Mouse (Mus musculus) urinary bladder, adult 18-20 months (tissue): ENCODE measurements at regions not wholly inside any gene's neighbourhood (a gene's known extent, or its start where the extent isn't known, plus 50 kb on each side); places are given as distances from the start of the nearest gene placed in this dataset.

Source experiments
- DNase-seq, 2 experiments: peaks; one replicate each; pipeline ENCODE4 v3.0.0; 2022; ENCODE audit warnings: low spot score in 2 of 2, mixed read lengths in 2 of 2

DNA sequence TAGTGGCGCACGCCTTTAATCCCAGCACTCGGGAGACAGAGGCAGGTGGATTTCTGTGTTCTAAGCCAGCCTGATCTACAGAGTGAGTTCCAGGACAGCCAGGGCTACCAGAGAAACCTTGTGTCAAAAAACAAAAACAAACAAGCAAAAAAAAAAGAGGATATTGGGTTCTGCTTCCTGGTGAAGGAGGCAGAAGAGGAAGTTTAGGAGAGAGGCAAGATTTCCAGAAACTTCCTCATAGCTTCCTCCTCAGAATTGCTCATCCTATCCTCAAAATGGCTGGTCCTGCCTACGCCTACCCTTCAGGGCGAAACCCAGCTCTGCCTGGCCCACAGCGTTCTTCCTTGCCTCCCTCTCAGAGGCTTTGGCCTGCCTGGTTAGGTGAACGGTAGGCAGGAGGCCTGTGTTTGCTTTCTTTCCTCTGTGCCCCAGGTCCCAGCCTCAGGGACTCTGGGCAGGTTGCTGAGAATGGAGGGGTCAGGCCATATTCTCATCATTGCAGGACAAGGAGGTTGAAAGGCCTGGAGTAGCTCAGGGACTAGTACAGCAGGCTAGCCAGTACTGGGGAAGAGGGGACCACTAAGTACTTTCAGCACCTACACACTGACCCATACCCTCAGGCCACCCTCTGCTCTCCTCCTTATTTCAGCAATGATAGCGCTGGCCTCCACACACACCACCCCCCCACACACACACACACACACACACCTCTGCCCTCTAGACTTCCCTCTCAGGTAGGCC lies 79.6 kb downstream of the Zfp36l2 start:
- DNase-seq = no peak

GRCm38 (mm10) chr17:84107497-84107896 lies 80.2 kb downstream of the Zfp36l2 start:
- DNase-seq = no peak

GRCm38 (mm10) chr17:84104242-84104641 lies 83.5 kb downstream of the Zfp36l2 start:
- DNase-seq = no peak

DNA sequence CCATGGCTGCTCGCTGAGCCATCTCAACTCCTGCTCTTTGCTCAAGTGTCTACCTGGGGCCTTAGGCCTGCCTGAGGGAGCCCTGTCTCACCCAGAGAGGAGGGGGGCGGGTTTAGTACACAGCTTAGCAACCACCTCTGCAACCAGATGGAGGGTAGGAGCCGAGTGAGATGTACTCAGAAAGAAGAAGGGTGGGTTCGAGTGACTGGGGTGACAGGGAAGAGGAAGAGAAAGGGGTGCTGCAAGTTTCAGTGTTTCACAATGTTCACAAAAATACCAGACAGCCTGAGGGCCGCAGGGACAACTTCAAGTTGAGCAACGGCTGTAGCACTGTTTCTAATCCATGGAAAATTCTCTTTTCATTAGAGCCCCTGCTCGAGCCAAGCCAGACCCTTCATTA lies 84.4 kb downstream of the Zfp36l2 start:
- DNase-seq = no peak

GRCm38 (mm10) chr17:84101652-84102051 lies 86.1 kb downstream of the Zfp36l2 start:
- no peak for DNase-seq

DNA sequence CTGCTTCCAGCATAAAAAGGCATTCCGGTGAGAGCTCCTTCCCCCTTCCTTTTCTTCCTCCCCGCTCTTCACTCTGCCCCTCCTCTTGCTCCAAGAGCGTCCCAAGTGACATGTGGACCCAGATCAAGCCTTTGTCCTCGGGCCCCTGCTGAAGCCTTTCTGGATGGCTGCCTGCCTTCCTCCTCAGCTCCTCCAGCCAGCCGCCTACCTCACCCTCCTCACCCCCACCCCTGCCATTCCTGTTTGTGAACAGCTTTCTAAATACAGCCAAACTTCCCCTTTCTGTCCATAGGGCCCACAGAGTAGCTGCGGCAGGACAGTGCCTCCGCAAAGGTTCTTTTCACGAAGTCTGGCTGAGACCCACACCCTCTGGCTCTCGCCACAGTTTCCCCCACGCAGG lies 87.2 kb downstream of the Zfp36l2 start:
- no peak for DNase-seq

DNA sequence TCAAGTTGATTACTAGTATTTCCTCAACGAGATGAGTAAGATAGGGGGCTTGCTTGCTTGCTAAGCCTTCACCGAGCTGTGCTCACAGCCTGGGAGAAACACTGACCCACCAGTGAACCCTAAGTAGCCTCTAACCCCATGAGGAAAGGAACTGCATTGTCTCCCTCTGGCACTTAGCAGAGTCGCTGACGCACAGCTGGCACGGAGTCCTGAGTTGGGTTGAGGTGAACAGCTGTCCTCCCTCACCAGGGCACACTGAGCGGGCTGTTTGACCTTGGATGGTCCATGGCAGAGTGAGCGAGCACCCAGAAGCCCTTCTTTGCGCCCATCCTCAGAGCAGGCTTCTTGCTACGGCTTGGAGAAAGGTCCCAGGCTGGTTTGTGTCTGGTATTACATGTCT lies 88.0 kb downstream of the Zfp36l2 start:
- no peak for DNase-seq

DNA sequence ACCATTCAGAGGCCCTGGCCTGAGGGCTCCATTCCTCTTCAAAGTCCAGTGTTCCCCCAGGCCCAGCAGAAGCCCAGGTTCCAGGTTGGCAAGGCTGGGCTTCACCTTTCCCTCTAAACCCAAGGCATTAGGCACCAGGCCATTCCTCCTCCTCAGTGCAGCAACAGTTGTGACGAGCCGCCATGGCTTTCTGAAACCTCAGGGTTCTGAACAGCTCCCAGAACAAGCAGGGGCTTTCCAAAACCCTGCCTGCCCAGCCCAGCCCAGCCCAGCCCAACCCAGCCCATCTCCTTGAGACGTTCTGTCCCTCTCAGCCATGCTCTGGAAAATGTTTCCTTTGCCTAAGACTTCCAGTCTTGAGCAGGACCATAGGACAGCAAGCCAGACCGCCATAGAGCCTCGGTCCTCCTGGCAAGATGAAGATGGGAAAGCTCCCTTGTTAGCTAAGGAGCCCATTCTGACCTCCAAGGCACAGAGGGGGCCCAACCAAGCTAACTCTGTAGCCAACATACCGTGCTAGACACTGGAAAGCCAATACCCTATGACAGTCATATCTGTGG lies 89.8 kb downstream of the Zfp36l2 start:
- DNase-seq = no peak

DNA sequence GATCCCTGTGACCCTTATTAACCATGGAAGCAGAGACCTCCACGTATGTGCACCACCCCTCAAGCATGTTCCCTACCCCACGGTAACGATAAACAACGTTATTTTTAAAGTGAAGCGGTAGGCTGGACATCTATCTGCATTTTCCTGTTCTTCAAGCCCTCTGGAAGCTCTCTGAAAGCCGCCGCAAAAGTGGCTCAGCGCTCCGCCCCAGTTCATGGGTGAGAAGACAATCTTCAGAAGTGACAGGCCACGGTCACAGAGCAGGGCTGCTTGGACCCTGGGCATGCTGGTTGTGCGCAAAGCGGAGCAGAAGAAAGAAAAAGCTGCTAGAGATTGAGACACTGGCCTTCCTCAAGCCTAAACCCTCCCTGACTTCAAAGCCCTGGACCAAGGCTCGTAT lies 90.5 kb downstream of the Zfp36l2 start:
- no peak for DNase-seq

GRCm38 (mm10) chr17:84096345-84097260 lies 91.1 kb downstream of the Zfp36l2 start:
- no peak for DNase-seq

DNA sequence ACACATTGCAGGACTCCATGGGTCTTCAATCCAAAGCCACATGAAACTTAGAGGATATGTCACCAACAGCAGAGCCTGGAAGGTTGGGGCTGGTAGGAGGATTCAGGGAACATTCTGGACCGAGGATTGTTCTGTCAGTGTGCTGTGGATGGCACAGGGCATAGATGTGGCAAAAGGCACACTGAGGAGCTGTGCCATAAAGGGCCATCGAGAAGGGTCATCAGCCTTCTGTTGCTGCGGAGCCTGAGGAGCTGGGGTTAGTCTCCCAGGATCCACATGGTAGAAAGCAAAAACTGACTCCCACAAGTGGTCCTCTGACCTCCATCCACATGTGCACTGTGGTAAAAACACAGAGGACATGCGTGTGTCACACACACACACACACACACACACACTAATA lies 91.9 kb downstream of the Zfp36l2 start:
- DNase-seq = no peak

DNA sequence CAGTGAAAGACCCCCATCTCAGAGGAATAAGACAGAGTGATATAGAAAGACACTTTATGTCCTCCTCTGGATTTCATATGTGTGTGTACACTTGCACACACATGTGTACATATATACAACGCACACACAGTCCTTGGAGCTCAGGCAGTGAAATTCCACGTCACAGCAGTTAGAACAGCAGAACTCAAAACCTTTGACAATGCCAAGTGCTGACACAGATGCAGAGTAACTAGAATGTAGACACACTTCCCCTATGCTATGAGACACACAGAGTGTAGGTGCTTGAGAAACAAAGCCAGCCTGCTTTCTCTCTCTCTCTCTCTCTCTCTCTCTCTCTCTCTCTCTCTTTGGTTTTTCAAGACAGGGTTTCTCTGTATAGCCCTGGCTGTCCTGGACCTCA lies 92.7 kb downstream of the Zfp36l2 start:
- no peak for DNase-seq

DNA sequence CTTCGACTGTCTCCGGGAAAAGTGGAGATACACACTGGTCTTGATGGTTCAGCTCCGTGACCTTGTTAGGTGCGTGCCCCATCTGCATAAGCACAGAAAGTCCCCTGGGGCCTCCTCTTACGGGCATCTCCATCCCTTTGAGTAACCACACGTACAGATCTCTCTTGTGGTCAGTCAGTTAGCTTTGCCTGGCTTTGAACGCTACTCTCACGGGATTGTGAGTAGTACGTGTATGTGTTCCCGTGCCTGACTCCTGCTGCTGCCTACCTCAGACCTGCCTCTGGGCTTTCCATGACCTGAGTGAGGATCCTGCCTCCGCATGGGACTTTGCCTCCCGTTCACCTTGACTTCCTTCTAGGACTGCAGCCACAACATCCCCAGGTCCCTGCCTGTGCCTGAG lies 101.4 kb downstream of the Zfp36l2 start:
- DNase-seq = no peak

DNA sequence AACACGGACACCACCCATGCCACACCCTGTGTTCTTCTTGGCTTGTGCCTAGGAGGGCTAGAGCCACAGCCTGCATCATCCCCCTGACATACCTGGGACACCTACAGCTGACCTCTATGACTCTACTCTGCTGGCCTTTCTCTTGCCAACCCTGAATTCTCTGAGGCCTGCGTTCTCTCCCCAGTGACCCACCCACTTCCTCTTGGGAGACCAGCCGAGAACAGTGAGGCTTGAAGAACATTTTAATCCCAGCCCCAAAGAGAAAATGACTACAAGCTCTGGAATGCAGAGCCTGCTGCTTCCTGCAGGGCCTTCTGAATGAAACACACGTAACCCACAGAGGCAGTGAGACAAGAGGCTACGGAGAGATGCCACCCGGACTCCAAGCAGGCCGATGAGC lies 102.0 kb downstream of the Zfp36l2 start:
- peak in 1 of 2 experiments; percentile 71 for DNase-seq

DNA sequence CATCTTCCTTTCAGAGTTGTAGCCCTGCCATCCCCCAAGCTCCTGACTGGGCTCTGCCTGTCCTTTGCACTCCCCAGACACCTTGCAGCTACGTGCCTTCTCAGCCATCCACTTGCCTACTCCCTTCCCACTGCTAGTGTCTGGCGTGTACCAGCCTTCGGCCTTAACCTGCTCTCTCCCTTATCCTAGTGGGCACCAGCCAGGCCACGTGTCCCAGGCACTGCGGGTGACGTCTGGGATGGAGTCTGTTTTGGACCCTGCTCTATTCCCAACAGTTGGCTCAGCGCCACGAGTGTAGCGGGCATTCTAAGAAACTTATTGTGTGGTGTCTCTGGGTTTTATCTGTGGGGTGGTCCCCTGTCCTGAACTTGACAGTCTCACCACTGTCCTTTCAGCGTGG lies 102.5 kb downstream of the Zfp36l2 start:
- DNase-seq = no peak

DNA sequence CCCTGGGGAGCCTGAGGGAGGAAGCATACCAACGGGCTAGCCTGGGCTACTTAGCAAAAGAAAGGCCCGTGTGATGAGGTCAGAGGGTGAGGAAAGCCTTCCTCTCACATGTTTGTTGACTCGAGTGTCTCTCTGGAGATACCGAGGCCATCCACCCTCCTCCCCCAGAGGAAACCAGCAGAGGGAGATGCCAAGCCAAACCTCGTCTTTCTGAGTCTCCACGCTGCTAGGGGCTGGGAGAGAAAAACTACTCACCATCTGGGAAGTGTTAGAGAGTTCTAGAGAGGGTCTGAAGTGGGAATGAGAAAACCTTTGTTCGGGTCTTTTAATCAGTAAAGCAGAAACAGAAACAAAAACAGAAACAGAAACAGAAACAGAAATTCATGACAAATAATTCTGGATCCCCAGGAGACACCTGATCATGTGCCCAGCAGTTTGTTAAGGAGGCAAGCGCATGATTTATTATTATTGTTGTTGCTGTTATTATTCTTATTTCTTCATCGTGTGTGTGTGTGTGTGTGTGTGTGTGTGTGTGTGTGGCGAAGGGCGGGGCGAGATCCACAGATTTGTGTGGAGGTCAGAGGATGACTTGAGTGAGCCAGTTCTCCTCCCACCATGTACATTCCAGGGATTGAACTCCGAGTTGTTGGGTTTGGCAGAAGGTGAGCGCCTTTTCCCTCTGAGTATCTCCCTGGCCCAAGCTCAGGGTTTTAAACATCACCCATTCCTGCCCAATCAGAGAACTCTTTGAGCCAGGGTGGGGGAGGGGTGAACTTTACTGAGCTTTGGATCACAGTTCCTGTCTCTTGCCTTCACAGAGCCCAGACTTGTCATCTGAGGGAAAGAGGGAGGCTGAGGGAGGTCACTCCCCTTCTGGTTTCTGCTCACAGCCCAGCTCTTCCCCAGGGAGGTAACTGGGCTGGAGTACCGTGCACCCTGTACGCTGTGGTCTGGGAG lies 104.2 kb downstream of the Zfp36l2 start:
- DNase-seq = peak in 1 of 2 experiments; percentile 40

GRCm38 (mm10) chr17:84082571-84082970 lies 105.2 kb downstream of the Zfp36l2 start:
- DNase-seq = no peak

- peak in 1 of 2 experiments; percentile 66 for DNase-seq
Observed at GRCm38 (mm10) chr17:84081751-84082352, 105.9 kb downstream of the Zfp36l2 start.

GRCm38 (mm10) chr17:84075081-84075938 lies 112.4 kb downstream of the Zfp36l2 start:
- DNase-seq = no peak
